Mouse (Mus musculus): ENCODE results near the gene Acp2. TPM values are rescaled to one million over a fixed set of nuclear protein-coding genes. Genes with fewer than 3 reads are reported as not detected.
A peak's percentile ranks its signal among the peaks of the same experiment; 100 is the strongest.

The Acp2 gene
- 141 and 149 TPM in 2 replicates for polyA plus RNA-seq (2012; ENCODE audit: insufficient read depth, insufficient read length, missing spikeins)

- TF ChIP-seq POLR2A (IDR thresholded peaks at IDR 0.05; ENCODE audit: borderline replicate concordance, low read depth, low read length) (peak; percentile 85), CTCF (IDR thresholded peaks at IDR 0.05; ENCODE audit: low read depth, low read length) (no peak)
- Histone ChIP-seq H3K27ac (ENCODE audit: insufficient read depth, low read depth, low read length) (peak within 1 kb of the TSS; percentile 100), H3K4me1 (ENCODE audit: control insufficient read depth, insufficient read depth, low read length) (peaks cover 43% of the 10 kb centered on the region), H3K4me3 (ENCODE audit: insufficient read depth, low read length) (peak within 1 kb of the TSS; percentile 93)
Observed at GRCm38 (mm10) chr2:91202222-91202971, at the start of gene Acp2, which contains the start of gene Nr1h3. TSS of gene Acp2 (plus strand) at chr2:91202885. TSS of gene Nr1h3 (minus strand) at chr2:91202834.

- Histone ChIP-seq H3K4me3 (ENCODE audit: insufficient read depth, low read length) (no peak overlapping the region), H3K27ac (ENCODE audit: insufficient read depth, low read depth, low read length) (no peak overlapping the region), H3K4me1 (ENCODE audit: control insufficient read depth, insufficient read depth, low read length) (no peaks in the 10 kb centered on the region)
- TF ChIP-seq POLR2A (IDR thresholded peaks at IDR 0.05; ENCODE audit: borderline replicate concordance, low read depth, low read length) (no peak), CTCF (IDR thresholded peaks at IDR 0.05; ENCODE audit: low read depth, low read length) (no peak)
Observed at GRCm38 (mm10) chr2:91152885-91153377, 49.8 kb upstream of the Acp2 start.

- no peak overlapping the region for H3K27ac ChIP-seq (ENCODE audit: insufficient read depth, low read depth, low read length)
- H3K4me3 ChIP-seq (ENCODE audit: insufficient read depth, low read length): no peak overlapping the region
- H3K4me1 ChIP-seq (ENCODE audit: control insufficient read depth, insufficient read depth, low read length): no peaks in the 10 kb centered on the region
- TF ChIP-seq CTCF (IDR thresholded peaks at IDR 0.05; ENCODE audit: low read depth, low read length) (no peak), POLR2A (IDR thresholded peaks at IDR 0.05; ENCODE audit: borderline replicate concordance, low read depth, low read length) (no peak)
Observed at GRCm38 (mm10) chr2:91154091-91154490, 48.6 kb upstream of the Acp2 start.

GRCm38 (mm10) chr2:91157002-91157752, 45.5 kb upstream of the Acp2 start:
- no peak for TF ChIP-seq CTCF (IDR thresholded peaks at IDR 0.05; ENCODE audit: low read depth, low read length)
- no peak for TF ChIP-seq POLR2A (IDR thresholded peaks at IDR 0.05; ENCODE audit: borderline replicate concordance, low read depth, low read length)
- no peaks in the 10 kb centered on the region for H3K4me1 ChIP-seq (ENCODE audit: control insufficient read depth, insufficient read depth, low read length)
- no peak overlapping the region for H3K4me3 ChIP-seq (ENCODE audit: insufficient read depth, low read length)
- H3K27ac ChIP-seq (ENCODE audit: insufficient read depth, low read depth, low read length): no peak overlapping the region

GRCm38 (mm10) chr2:91160591-91160990, 42.1 kb upstream of the Acp2 start:
- TF ChIP-seq POLR2A (IDR thresholded peaks at IDR 0.05; ENCODE audit: borderline replicate concordance, low read depth, low read length): no peak
- no peak for TF ChIP-seq CTCF (IDR thresholded peaks at IDR 0.05; ENCODE audit: low read depth, low read length)
- H3K4me1 ChIP-seq (ENCODE audit: control insufficient read depth, insufficient read depth, low read length): peaks cover 11% of the 10 kb centered on the region
- no peak overlapping the region for H3K4me3 ChIP-seq (ENCODE audit: insufficient read depth, low read length)
- H3K27ac ChIP-seq (ENCODE audit: insufficient read depth, low read depth, low read length): no peak overlapping the region

GRCm38 (mm10) chr2:91162952-91163351, 39.7 kb upstream of the Acp2 start:
- H3K4me3 ChIP-seq (ENCODE audit: insufficient read depth, low read length): no peak overlapping the region
- H3K4me1 ChIP-seq (ENCODE audit: control insufficient read depth, insufficient read depth, low read length): peaks cover 11% of the 10 kb centered on the region
- TF ChIP-seq POLR2A (IDR thresholded peaks at IDR 0.05; ENCODE audit: borderline replicate concordance, low read depth, low read length) (no peak), CTCF (IDR thresholded peaks at IDR 0.05; ENCODE audit: low read depth, low read length) (no peak)
- no peak overlapping the region for H3K27ac ChIP-seq (ENCODE audit: insufficient read depth, low read depth, low read length)

GRCm38 (mm10) chr2:91163532-91163931, 39.2 kb upstream of the Acp2 start:
- Histone ChIP-seq H3K27ac (ENCODE audit: insufficient read depth, low read depth, low read length) (no peak overlapping the region), H3K4me1 (ENCODE audit: control insufficient read depth, insufficient read depth, low read length) (peaks cover 11% of the 10 kb centered on the region), H3K4me3 (ENCODE audit: insufficient read depth, low read length) (no peak overlapping the region)
- TF ChIP-seq CTCF (IDR thresholded peaks at IDR 0.05; ENCODE audit: low read depth, low read length): no peak

GRCm38 (mm10) chr2:91164991-91165390, 37.7 kb upstream of the Acp2 start:
- Histone ChIP-seq H3K27ac (ENCODE audit: insufficient read depth, low read depth, low read length) (no peak overlapping the region), H3K4me1 (ENCODE audit: control insufficient read depth, insufficient read depth, low read length) (peaks cover 11% of the 10 kb centered on the region), H3K4me3 (ENCODE audit: insufficient read depth, low read length) (no peak overlapping the region)
- no peak for TF ChIP-seq CTCF (IDR thresholded peaks at IDR 0.05; ENCODE audit: low read depth, low read length)
- TF ChIP-seq POLR2A (IDR thresholded peaks at IDR 0.05; ENCODE audit: borderline replicate concordance, low read depth, low read length): no peak

- H3K27ac ChIP-seq (ENCODE audit: insufficient read depth, low read depth, low read length): no peak overlapping the region
- peaks cover 8% of the 10 kb centered on the region for H3K4me1 ChIP-seq (ENCODE audit: control insufficient read depth, insufficient read depth, low read length)
- no peak overlapping the region for H3K4me3 ChIP-seq (ENCODE audit: insufficient read depth, low read length)
- no peak for TF ChIP-seq POLR2A (IDR thresholded peaks at IDR 0.05; ENCODE audit: borderline replicate concordance, low read depth, low read length)
- TF ChIP-seq CTCF (IDR thresholded peaks at IDR 0.05; ENCODE audit: low read depth, low read length): no peak
Observed at GRCm38 (mm10) chr2:91167629-91168028, 35.1 kb upstream of the Acp2 start.

All from bone marrow macrophage, adult 2 months (primary cell).